Mouse (Mus musculus): ENCODE measurements around the gene Zfp865. TPM values are rescaled to one million over a fixed set of nuclear protein-coding genes. Genes with fewer than 3 reads are reported as not detected.

Zfp865 gene
- polyA plus RNA-seq, 1 experiment from 2014 or later = 3.7 TPM

DNA sequence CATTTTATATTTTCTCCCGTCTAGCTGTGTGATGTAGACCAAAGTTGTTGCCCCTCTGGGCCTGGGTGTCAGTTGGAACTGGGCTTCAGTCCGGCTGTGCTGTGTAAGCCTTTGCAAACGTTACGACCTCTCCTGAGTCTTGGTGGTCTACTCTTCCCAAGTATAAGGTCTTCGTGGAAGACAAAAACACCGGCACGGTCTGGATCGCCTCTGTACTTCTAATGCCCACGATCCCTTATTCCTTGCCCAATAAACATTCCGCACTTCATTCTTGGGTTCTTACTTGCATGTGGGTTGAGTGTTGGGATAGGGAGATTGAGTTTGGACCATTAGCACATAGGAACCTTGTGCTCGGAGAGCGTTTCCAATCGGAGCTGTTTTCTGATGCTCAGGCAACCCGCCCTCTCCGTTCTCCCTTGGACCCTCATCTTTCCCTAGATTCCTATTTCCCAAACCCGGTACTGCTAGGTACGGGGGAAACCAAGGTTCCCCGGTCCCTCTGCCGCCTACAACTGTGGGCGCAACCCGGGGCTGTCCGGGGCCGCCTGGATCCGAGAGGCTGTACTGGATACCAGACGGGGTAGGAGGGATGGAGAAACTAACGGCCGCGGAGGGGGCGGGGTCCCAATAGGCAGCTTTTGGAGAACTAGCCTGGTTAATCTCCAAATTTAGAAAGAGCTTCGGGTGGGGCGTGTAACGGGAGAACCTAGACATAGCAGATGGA is 33.4 kb downstream of the Zfp865 start:
- Histone ChIP-seq H3K27me3 (ENCODE audit: control insufficient read depth, insufficient read depth, low read length) (peaks cover 43% of the 10 kb centered on the region), H3K4me1 (ENCODE audit: control insufficient read depth, insufficient read depth, low read length) (peaks cover 31% of the 10 kb centered on the region)

DNA sequence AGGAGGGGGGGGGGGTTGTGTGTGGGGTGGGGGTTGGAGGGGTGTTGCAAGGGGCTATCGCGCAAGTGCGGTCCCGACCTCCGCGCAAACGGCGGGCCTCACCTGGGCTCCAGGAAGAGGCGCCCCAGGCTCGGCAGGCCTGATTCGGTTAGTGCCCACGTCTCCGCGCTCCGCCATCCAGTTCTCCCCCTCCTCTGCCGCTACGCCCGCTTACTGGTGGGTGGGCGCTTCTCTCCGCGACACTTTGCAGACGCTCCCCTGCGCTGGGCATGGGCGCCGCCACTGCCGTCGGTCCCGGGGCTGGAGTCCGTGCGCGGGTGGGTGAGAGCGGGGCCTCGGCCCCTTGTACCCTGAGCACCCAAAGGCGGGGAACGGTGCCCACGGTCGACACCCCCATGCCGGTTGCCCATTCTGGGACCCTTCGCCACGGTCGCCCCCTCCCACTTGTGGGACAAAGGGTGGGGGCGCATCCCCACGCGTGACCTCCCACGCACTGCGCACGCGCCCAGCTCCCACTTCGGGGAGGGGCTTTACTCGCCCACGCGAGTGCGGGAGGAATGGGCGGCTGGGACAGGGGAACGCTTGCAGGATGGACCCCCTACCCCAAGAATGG is 36.6 kb downstream of the Zfp865 start:
- Histone ChIP-seq H3K4me1 (ENCODE audit: control insufficient read depth, insufficient read depth, low read length) (peaks cover 36% of the 10 kb centered on the region), H3K27me3 (ENCODE audit: control insufficient read depth, insufficient read depth, low read length) (peaks cover 43% of the 10 kb centered on the region), H3K27ac (ENCODE audit: low read length) (peak overlapping the region; percentile 21; the same call in 1 of the 2 replicates)

More for the DNA sequence above, 33.4 kb downstream of the Zfp865 start:
- Histone ChIP-seq H3K4me2 (ENCODE audit: low read depth, low read length) (peak overlapping the region; percentile 85), H3K4me3 (replicated peaks; ENCODE audit: low read length) (peak overlapping the region; percentile 65), H3K36me3 (ENCODE audit: control insufficient read depth, insufficient read depth, low read length) (no peaks in the 10 kb centered on the region), H3K27ac (ENCODE audit: low read length) (no peak overlapping the region), H3K9ac (ENCODE audit: low read length) (peak overlapping the region; percentile 94), H3K9me3 (replicated peaks; ENCODE audit: control insufficient read depth, low read length) (no peaks in the 10 kb centered on the region)
- ATAC-seq (ENCODE audit: insufficient read depth, low FRiP score) = no peak
- 12% methylated on average over 32 of the region's 32 CpGs for WGBS

DNA sequence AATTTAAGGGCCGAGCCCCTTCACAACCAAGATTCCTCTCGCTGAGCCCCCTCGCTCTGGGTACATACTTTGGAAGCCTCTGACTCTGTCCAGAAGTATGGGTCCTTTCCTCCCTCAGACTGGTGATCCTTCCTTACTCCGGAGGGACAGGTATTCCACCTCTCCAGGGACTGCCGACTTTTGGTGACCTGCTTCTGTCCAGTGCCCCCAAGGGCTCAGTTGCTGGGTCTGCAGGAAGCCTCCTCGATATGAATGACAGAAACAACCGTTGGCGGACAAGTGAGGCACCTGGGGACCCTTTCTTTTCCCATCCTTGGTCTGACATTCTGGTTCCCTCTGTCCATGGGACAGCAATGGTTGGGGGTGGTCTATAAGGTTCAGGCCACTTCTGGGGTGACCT is 37.2 kb downstream of the Zfp865 start:
- no peak for ATAC-seq (ENCODE audit: insufficient read depth, low FRiP score)
- Histone ChIP-seq H3K4me3 (replicated peaks; ENCODE audit: low read length) (peak overlapping the region; percentile 55), H3K27me3 (ENCODE audit: control insufficient read depth, insufficient read depth, low read length) (peaks cover 41% of the 10 kb centered on the region), H3K9ac (ENCODE audit: low read length) (peak overlapping the region; percentile 76), H3K36me3 (ENCODE audit: control insufficient read depth, insufficient read depth, low read length) (no peaks in the 10 kb centered on the region), H3K4me1 (ENCODE audit: control insufficient read depth, insufficient read depth, low read length) (peaks cover 32% of the 10 kb centered on the region), H3K4me2 (ENCODE audit: low read depth, low read length) (peak overlapping the region; percentile 66), H3K27ac (ENCODE audit: low read length) (no peak overlapping the region; the same call in 1 of the 2 replicates), H3K9me3 (replicated peaks; ENCODE audit: control insufficient read depth, low read length) (no peaks in the 10 kb centered on the region)
- WGBS = 28% methylated on average over 8 of the region's 8 CpGs

More for the DNA sequence above, 36.6 kb downstream of the Zfp865 start:
- Histone ChIP-seq H3K9me3 (replicated peaks; ENCODE audit: control insufficient read depth, low read length) (no peaks in the 10 kb centered on the region), H3K36me3 (ENCODE audit: control insufficient read depth, insufficient read depth, low read length) (no peaks in the 10 kb centered on the region), H3K4me2 (ENCODE audit: low read depth, low read length) (peak overlapping the region; percentile 66), H3K4me3 (replicated peaks; ENCODE audit: low read length) (peak overlapping the region; percentile 55), H3K9ac (ENCODE audit: low read length) (peak overlapping the region; percentile 76)
- no peak for ATAC-seq (ENCODE audit: insufficient read depth, low FRiP score)
- 2% methylated on average over 50 of the region's 55 CpGs for WGBS

- Histone ChIP-seq H3K9ac (ENCODE audit: low read length) (peak overlapping the region; percentile 76; the same call in 1 of the 2 replicates), H3K9me3 (replicated peaks; ENCODE audit: control insufficient read depth, low read length) (no peaks in the 10 kb centered on the region), H3K27ac (ENCODE audit: low read length) (no peak overlapping the region), H3K4me3 (replicated peaks; ENCODE audit: low read length) (no peak overlapping the region), H3K4me1 (ENCODE audit: control insufficient read depth, insufficient read depth, low read length) (peaks cover 27% of the 10 kb centered on the region), H3K27me3 (ENCODE audit: control insufficient read depth, insufficient read depth, low read length) (peaks cover 38% of the 10 kb centered on the region), H3K36me3 (ENCODE audit: control insufficient read depth, insufficient read depth, low read length) (no peaks in the 10 kb centered on the region), H3K4me2 (ENCODE audit: low read depth, low read length) (peak overlapping the region; percentile 66; the same call in 1 of the 2 replicates)
- 42% methylated on average over 11 of the region's 11 CpGs for WGBS
- ATAC-seq (ENCODE audit: insufficient read depth, low FRiP score) = no peak
These were observed 37.6 kb downstream of the Zfp865 start for GRCm38 (mm10) chr7:5057804-5058203.

GRCm38 (mm10) chr7:5058631-5059030 is 38.5 kb downstream of the Zfp865 start:
- peaks cover 29% of the 10 kb centered on the region for H3K27me3 ChIP-seq (ENCODE audit: control insufficient read depth, insufficient read depth, low read length)
- no peaks in the 10 kb centered on the region for H3K9me3 ChIP-seq (replicated peaks; ENCODE audit: control insufficient read depth, low read length)
- ATAC-seq (ENCODE audit: insufficient read depth, low FRiP score) = no peak
- peaks cover 19% of the 10 kb centered on the region for H3K4me1 ChIP-seq (ENCODE audit: control insufficient read depth, insufficient read depth, low read length)
- H3K36me3 ChIP-seq (ENCODE audit: control insufficient read depth, insufficient read depth, low read length) = no peaks in the 10 kb centered on the region
- H3K9ac ChIP-seq (ENCODE audit: low read length) = no peak overlapping the region
- H3K4me3 ChIP-seq (replicated peaks; ENCODE audit: low read length) = no peak overlapping the region
- no peak overlapping the region for H3K27ac ChIP-seq (ENCODE audit: low read length)
- H3K4me2 ChIP-seq (ENCODE audit: low read depth, low read length) = no peak overlapping the region
- 97% methylated on average over 1 of the region's 1 CpGs for WGBS

DNA sequence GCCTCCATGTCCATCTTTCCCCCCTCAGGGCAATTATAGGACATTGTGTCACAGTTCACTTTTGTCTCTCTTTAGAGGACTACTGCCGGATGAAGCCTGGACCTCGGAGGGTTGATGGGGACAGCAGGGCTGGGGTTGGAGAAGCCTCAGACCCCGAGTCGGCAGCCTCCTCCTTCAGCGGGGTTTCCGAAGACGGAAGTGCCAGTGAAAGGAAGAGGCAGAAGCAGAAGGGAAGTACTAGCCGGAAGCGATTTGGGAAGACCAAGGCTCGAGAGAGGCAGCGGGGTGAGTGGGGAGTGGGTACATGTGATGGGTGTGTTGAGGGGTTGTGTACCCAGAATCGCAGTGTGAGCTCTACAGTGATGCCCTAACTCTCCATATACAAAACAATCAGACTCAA is 39.2 kb downstream of the Zfp865 start:
- peaks cover 21% of the 10 kb centered on the region for H3K27me3 ChIP-seq (ENCODE audit: control insufficient read depth, insufficient read depth, low read length)
- no peak overlapping the region for H3K4me3 ChIP-seq (replicated peaks; ENCODE audit: low read length)
- no peak overlapping the region for H3K9ac ChIP-seq (ENCODE audit: low read length)
- H3K36me3 ChIP-seq (ENCODE audit: control insufficient read depth, insufficient read depth, low read length) = no peaks in the 10 kb centered on the region
- 86% methylated on average over 12 of the region's 12 CpGs for WGBS
- H3K4me2 ChIP-seq (ENCODE audit: low read depth, low read length) = no peak overlapping the region
- H3K9me3 ChIP-seq (replicated peaks; ENCODE audit: control insufficient read depth, low read length) = no peaks in the 10 kb centered on the region
- ATAC-seq (ENCODE audit: insufficient read depth, low FRiP score) = no peak
- peaks cover 21% of the 10 kb centered on the region for H3K4me1 ChIP-seq (ENCODE audit: control insufficient read depth, insufficient read depth, low read length)
- no peak overlapping the region for H3K27ac ChIP-seq (ENCODE audit: low read length)

DNA sequence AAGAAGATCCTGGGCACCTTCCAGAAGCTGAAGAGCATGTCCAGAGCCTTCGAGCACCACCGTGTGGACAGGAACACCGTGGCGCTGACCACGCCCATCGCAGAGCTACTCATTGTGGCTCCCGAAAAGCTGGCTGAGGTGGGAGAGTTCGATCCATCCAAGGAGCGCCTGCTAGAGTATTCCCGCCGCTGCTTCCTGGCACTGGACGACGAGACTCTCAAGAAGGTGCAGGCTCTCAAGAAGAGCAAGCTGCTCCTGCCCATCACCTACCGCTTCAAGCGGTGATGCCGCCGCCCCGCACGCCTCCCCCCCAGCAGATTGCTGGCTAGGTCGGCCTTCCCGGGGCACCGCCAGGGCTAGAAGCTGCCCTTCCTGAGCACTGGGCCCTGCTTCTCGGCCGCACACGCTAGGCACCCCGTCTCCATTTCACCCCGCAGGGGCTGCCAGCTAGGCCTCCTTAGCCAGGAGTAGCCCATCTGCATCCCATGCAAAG is 40.1 kb downstream of the Zfp865 start:
- peak overlapping the region; percentile 96 for H3K9ac ChIP-seq (ENCODE audit: low read length)
- no peak for ATAC-seq (ENCODE audit: insufficient read depth, low FRiP score)
- no peaks in the 10 kb centered on the region for H3K36me3 ChIP-seq (ENCODE audit: control insufficient read depth, insufficient read depth, low read length)
- peaks cover 24% of the 10 kb centered on the region for H3K4me1 ChIP-seq (ENCODE audit: control insufficient read depth, insufficient read depth, low read length)
- peaks cover 15% of the 10 kb centered on the region for H3K27me3 ChIP-seq (ENCODE audit: control insufficient read depth, insufficient read depth, low read length)
- H3K27ac ChIP-seq (ENCODE audit: low read length) = peak overlapping the region; percentile 100
- no peaks in the 10 kb centered on the region for H3K9me3 ChIP-seq (replicated peaks; ENCODE audit: control insufficient read depth, low read length)
- peak overlapping the region; percentile 88 for H3K4me3 ChIP-seq (replicated peaks; ENCODE audit: low read length)
- WGBS = 4% methylated on average over 27 of the region's 27 CpGs
- peak overlapping the region; percentile 95 for H3K4me2 ChIP-seq (ENCODE audit: low read depth, low read length)

DNA sequence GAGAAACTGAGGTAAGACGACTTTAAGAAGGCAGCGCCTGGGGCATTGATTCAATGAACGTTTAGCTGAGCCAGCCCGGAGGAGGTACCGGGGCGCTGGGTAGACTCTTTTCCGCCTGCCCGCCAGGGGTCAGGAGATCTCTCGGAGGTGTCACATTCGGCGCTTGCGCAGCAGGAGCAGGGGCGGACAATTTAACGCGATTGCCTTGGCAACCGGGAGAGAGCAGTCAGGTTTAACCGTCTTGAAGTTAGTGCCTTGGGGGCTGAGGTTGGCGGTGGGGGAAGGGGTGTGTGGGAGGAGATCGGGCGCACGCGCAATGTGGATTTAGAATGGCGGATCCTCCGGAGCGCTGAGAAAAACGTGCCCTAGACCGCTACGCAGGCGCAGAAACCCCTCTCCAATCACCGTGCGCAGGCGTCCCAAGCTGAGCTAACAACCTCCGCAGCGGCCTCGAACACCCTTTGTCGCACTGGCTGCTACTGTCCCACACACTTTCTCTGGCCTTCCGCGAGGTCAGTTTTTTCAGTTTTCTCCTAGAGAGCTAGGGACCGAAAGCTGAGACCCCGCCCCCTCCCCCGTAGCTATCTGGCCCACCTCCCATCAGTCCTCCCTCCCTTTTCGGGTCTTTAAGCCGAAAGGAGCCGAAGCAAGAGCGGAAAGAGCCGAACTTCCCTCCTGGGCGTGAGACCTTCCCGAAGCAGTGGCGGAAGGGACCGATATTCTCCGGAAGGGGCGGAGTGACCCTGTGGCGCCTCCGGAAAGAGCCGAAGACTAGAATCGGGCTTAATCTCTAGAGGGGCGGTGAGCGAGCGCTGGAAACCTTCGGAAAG is 41.0 kb downstream of the Zfp865 start:
- peak overlapping the region; percentile 88 for H3K4me3 ChIP-seq (replicated peaks; ENCODE audit: low read length)

More for the DNA sequence above, 41.0 kb downstream of the Zfp865 start:
- no peaks in the 10 kb centered on the region for H3K36me3 ChIP-seq (ENCODE audit: control insufficient read depth, insufficient read depth, low read length)
- H3K27ac ChIP-seq (ENCODE audit: low read length) = peak overlapping the region; percentile 100
- ATAC-seq (ENCODE audit: insufficient read depth, low FRiP score) = peak; percentile 89
- H3K4me1 ChIP-seq (ENCODE audit: control insufficient read depth, insufficient read depth, low read length) = peaks cover 29% of the 10 kb centered on the region
- peaks cover 7% of the 10 kb centered on the region for H3K27me3 ChIP-seq (ENCODE audit: control insufficient read depth, insufficient read depth, low read length)
- no peaks in the 10 kb centered on the region for H3K9me3 ChIP-seq (replicated peaks; ENCODE audit: control insufficient read depth, low read length)
- WGBS = 0% methylated on average over 60 of the region's 60 CpGs
- H3K4me2 ChIP-seq (ENCODE audit: low read depth, low read length) = peak overlapping the region; percentile 95
- H3K9ac ChIP-seq (ENCODE audit: low read length) = peak overlapping the region; percentile 96

Measured in stomach, embryonic 16.5 days (tissue).